Mouse (Mus musculus) lung, postnatal 0 days (tissue): ENCODE measurements at regions not wholly inside any gene's neighbourhood (a gene's known extent, or its start where the extent isn't known, plus 50 kb on each side); places are given as distances from the start of the nearest gene placed in this dataset.

Experiments
- CTCF ChIP-seq: IDR thresholded peaks from 2 replicates; pipeline ENCODE4 v1.5.1; 2016; ENCODE audit warnings: antibody characterized with exemption, mild to moderate bottlenecking
- EP300 ChIP-seq: IDR thresholded peaks from 2 replicates; pipeline ENCODE4 v1.6.1; 2016; ENCODE audit warnings: antibody characterized with exemption, mild to moderate bottlenecking, control low read depth

DNA sequence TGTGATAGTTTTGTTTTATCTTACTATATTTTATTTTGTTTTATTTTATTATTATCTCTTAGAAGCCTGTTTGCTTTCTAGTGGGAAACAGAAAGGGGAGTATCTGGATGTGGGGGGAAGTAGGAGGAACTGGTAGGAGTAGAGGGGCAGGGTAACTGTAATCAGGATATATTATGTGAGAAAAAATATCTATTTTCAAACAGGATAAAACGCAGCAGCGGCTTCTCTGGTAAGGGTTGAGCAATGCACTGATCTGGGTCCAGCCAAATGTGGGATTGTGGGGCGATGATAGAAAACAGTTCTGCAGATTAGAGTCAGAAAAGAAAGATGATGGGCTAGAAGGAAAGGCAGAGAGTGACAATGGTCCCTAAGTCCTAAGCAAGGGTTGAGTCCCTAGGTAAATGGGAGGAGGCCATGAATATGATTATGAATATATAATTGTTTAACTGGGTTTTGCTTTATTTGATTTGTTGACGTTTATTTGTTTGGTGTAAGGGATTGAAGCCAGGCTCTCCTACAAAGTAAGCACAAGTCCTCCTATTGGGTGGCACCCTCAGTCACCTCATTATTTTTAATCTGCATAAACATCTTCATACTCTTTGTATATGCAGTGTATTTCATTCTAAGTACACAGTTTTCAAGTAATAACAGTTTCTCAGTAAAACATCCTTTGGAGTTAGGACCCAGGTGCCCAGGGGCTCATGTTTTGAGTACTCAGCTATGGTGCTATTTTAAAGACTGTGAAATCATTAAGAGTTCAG lies 283.7 kb downstream of the Meis1 start:
- TF ChIP-seq CTCF: no peak
- TF ChIP-seq EP300: no peak
